Mouse (Mus musculus): ENCODE data around the gene Rab3il1.

Rab3il1 gene

DNA sequence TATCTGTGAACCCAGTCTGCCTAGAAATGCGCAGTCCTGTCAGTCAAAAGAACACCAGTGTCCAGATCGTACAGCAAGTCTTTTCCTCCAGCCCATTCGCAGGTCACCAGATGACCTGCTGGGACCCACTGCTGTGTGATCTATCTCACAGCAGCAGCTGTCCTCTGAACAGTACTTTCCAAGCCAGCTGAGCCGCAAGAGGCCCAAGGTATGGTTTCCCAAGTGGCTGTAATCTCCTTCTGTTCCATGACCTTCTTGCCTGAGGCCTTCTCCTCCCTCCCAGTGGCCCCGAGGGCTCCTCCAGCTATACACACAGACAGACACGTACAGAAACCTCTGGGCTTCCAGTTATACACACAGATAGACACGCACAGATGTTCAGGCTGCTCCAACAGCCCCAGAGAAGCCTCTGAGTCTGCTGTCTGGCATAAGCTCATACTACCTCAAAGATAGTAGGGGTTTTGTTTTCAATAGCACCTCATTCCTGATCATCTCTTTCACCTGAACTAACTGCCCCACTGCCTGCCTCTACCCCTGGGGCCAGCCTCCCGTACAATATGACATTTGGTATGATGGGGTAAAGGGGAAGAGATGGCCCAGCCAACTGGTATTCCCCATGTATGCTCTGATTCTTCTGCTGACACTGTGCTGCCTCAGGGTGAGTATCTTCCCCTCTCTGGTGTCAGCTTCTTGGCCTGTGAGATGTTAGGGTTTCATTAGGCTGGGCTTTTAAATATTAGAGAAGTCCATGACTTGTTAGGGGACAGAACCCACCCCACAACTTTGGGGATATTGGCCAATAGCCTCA, 59.5 kb downstream of the Rab3il1 start:
- no peak for DNase-seq (ENCODE audit: low spot score in 2 of 2)

DNA sequence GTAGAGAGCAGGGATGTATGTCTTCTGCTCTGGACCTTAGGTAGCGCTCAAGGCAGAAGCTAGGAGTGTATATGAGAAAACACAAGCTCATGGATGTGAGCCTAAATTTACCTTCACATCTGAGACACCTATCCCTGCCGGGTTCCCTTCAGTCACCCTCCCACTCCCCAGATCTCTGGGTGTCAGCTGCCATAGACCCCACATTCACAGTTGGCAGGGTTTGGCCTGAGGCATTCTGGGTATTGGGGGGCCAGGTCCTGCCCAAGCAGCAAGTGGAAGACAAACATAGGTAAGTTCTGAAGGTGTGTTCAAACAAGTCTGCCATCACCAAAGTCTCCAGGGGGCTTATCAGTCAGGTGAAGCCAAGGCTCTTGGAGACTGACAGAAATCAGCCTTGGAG, 60.2 kb downstream of the Rab3il1 start:
- DNase-seq (ENCODE audit: low spot score in 2 of 2) = no peak

DNA sequence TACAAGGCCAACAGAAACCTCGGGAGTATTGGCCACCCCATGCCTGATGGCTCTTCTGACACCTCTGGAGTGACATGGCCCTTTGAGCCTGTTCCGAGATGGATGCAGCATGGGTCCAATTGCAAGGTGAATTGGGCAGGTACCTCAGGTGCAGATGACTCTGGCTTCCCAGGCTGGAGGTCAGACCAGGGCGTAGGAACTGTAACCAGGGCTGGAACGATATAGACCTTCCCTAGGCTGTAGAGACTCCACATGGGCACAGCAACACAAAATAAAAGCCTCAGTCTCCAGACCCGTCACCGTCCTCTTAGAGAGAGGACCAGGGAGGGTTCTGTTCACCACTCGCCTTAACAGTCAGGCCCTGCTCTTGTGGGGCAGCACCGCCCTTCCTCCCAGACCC, 60.8 kb downstream of the Rab3il1 start:
- DNase-seq (ENCODE audit: low spot score in 2 of 2) = no peak

DNA sequence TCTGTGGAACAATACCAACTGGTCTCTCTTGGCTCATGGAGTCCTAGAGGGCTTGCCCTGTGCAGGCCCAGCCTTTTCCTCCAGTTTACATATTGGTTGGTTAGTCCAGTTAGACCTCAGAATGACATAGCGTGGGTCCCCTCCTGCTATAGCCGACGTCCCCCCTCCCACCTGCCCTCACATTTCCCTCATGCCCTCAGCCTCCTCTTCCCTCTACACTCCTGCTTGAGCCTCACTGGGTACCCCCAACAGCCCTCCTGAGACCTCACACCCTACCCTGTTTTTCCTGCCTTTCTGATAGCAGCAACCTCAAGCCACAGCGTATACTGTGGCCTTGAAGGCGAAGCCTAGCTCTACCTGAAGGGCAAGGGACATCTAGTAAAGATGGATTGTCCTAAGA, 61.4 kb downstream of the Rab3il1 start:
- DNase-seq (ENCODE audit: low spot score in 2 of 2) = no peak

DNA sequence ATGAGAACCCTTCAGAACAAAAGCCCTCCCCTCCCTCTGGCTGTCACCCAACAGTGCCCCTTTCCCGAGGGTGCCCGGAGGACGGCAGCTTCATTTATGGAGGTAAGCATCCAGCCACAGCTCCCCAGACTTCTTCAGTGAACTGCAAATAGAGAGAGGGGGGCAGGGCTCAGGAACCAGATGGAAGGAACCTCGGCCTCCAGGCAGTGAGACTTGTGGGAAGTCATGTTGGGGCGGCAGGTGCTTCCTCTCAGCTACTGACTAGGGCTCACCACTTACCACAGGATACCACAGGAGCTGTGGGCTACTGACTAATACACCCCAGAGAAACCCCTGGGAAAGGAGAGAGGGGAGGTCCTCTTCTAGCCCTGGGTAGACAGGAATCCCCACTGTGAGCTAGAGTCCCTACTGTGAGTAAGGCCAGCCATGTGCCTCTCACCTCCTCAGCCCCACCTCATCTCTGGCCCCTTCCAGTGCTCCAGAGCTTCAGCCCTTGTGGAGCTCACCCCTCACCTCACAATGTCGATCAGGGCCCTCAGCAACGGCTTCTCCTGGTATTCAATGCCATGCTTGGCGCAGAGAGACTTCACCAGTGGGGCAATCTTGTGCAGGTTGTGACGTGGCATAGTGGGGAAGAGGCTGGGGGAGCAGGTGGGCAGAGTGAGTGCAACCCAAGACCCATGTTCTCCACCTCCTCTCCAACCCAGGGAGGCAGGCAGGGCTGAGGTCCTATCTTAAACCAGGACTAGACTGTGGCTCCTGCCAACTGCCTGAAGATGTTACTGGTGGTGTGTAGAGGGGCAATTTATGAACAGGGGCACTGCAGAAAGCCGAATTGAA, 62.9 kb downstream of the Rab3il1 start:
- no peak for DNase-seq (ENCODE audit: low spot score in 2 of 2)

DNA sequence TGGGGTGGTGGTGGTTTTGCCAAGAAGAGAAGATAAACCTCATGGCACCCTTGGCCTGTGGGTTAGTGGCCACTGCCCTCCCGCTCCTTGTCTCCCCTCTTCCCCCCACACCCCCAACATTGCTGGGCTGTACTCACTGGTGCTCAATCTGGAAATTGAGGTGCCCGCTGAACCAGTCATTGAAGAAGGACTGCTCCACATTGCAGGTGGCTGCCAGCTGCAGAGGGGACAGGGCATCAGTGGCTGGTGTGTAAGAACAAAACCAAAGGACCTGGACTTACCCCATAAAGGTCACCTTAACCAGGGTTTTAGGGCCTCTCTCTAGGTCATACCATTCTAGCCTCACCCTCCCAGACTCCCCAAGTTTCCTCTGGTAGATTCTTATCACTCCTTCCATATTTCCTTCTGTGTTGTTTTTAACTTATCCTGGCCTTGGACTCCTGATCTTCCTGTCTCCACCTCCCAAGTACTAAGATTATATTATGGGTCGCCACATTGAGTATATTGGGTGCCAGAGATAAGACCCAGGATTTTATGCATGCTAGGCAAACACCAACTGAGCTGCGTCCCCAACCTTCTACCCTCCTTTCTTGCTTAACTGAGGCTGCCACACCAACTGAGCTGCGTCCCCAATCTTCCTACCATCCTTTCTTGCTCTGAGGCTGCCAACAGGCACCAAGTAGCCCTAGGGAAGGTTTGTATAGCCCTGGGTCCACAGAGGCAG, 64.2 kb downstream of the Rab3il1 start:
- DNase-seq (ENCODE audit: low spot score in 2 of 2) = no peak

DNA sequence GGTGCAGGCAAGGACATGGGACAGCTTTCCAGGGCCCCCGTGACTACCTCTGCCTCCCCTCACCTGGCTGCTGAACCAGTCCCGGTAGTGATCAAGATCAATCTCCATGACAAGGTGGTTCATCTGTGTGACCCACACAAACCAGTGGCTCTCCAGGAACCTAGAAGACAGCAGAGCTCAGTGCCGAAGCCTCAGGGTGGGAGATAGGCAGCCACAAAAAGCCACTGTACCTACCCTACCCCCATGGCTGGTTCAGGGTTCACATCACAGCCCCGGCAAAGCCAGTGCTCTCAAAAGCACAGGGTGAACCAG, 64.7 kb downstream of the Rab3il1 start:
- no peak for DNase-seq (ENCODE audit: low spot score in 2 of 2)

DNA sequence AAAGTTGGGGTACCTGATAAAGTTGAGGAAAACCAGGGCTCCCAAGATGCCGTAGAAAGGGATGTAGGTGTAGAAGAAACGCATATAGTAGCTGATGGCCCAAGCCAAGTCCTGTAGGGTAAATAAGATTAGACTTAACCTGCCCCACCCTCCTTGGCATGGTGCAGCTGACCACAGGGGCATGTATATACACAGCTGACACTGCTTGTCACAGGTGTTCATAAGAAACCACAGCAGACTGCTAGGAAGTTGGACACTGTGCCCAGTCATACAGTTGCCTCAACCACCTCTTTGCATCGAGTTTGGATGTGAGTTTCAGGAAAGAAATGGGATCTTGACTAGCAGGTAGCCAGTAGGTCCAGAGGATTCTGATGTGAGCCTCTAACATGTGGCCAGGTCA, 65.0 kb downstream of the Rab3il1 start:
- DNase-seq (ENCODE audit: low spot score in 2 of 2) = no peak

DNA sequence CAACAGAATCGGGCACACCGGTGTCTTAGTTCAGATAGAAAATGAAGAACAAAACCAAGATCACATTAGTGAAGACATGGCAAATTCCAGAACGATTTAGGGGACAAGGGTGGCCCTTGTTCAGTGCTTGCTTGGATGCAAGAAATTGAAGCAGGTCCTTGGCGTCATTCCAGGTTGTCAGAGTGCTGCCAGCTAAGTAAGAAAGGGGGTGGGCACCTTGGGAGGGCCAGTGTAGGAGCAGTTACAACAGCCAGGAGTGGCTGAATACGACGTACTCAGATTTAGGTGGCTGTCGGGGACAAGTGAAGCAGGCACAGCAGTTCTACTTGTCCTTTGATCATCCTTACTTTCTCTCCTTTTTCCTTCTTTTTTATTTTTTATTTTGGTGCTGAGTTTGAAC, 66.2 kb downstream of the Rab3il1 start:
- no peak for DNase-seq (ENCODE audit: low spot score in 2 of 2)

DNA sequence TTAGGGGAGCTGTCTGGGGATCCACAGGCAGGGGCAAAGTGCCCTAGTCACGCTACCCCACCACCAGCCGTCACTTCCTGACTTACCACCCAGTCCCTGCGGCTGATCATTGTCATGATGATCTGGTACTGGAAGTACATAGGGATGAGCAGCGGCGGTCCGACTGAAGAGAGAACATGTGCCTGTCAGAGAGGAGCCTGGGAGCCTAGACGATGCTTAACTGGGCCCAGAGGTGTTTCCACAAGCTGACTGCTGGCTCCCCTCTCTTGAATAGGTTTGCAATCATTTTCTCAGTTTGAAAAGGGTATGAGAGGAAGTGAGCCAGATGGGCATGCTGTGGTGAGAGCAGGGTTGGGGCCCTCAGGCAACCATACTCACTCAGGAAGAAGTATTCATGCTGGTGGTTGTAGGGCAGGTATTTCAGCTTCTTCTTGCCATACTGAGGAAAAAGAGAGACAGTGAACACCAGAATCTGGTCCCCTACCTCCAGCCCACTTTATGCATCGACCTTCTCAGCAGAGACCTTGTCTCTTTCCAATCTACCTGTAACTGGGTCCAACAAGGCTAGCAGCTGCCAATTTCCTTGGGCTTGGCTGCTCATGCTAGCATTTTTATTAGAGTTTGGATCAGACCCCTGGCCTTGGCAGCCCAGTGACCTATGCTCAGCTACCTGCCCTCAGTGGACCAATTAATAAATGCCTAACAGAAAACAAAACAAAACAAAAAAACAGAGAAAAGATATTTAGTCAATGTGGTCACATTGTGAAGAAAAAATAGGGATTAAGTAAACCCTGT, 68.9 kb downstream of the Rab3il1 start:
- no peak for DNase-seq (ENCODE audit: low spot score in 2 of 2)

DNA sequence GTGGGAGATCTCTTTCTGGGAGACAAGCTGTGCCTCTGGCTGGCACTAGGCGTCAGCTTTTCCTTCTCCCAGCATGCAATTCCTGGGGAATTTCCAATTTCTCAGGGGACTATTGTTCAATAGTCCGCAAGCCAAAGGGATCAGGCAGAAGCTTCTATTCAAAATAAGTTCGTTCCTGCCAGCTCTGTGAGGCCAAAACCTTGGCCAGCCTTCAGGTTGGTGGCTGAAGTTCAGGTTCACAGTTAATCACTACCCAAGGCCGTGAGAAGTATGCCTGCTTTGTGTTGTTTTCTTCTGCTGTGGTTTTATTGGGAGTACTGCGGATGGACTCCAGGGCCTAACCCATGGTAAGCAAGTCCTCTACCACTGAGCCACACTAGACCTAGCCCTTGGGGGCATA, 69.7 kb downstream of the Rab3il1 start:
- DNase-seq (ENCODE audit: low spot score in 2 of 2) = no peak

DNA sequence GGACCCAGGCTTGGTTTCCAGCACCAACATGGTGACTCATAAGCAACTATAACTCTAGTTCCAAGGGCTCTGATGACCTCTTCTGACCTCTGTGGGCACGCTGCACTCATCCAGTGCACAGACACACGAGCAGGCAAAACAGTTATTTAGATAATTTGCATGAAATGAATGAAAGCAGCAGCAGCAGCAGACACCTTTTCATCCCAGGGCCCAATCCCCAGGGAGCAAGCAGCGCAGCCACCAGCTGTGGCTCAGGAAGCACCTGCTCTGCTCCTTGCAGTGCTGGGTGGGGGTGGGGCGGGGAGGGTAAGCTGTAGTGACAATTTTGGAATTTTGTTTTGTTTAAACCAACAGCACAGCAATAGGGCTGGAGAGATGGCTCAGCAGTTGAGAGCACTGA, 70.4 kb downstream of the Rab3il1 start:
- no peak for DNase-seq (ENCODE audit: low spot score in 2 of 2)

DNA sequence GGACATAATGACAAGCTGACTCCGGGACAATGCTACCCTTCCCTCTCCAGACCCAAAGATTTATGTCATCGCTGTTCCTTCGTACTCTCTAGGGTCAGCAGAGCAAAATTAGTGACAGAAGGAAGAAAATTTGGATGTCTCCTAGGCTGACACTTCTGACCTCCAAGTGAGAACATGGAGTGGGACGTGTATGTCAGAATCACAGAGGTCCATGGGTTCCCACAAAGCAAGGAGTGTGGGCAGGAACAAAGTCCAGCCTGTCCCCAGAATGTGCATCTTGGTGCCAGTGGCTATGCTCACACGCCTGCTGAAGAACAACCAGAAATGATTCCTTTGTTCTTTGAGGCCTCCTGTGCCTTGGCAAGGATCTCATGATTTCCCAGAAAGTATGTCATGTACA, 71.7 kb downstream of the Rab3il1 start:
- no peak for DNase-seq (ENCODE audit: low spot score in 2 of 2)

DNA sequence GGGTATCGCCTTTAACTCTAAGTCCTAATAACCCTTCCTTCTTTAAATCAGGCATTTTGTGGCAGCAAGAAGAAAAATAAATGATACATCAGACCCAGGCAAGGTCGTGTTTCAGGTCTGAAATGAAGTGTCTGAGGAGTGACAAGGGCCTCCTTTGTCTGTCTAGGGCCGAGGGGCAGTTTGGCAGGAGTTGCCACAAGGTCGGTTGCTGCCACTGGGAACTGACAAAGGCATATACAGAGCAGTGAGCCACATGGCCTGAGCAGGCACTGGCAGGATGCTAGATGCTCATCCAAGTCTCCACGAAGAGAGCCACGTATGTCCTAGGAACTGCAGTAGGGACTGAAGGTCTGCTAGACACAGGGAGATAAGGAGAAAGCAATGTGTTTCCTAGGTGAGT, 76.9 kb downstream of the Rab3il1 start:
- no peak for DNase-seq (ENCODE audit: low spot score in 2 of 2)

DNA sequence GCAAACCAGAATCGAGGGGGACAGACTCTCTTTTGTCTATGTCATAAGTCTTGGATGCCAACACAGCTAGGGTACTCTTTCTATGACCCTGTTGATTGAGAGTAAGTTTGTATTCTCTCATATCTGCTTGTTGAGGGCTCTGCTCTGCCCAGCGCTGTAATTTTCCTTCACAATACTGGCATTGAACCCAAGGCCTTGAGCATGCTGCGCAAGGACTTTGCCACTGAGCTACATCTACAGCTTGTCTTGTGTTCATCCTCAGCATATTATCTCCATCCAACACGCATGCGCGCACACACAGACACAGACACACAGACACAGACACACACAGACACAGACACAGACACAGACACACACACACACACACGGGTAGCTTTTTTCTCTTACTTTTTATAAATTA, 78.9 kb downstream of the Rab3il1 start:
- no peak for DNase-seq (ENCODE audit: low spot score in 2 of 2)

DNA sequence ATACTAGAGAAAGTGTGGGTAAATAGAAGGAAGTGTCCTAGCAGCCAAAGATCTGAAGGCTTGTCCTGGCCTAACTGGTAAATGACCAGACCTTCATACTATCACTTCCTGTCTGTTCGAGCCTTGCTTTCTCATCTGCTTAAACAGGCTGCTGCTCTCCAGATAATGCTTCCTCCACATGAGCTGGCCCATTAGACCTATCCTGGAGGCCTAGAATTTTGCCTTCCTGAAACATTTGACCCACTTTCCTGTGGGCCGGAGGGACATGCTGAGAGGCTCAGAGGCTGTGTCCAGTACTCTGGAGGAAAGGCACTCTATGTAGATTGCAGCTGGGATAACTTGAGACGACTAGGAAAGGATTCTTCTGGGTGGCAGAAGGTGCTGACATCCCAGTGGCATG, 80.6 kb downstream of the Rab3il1 start:
- no peak for DNase-seq (ENCODE audit: low spot score in 2 of 2)

DNA sequence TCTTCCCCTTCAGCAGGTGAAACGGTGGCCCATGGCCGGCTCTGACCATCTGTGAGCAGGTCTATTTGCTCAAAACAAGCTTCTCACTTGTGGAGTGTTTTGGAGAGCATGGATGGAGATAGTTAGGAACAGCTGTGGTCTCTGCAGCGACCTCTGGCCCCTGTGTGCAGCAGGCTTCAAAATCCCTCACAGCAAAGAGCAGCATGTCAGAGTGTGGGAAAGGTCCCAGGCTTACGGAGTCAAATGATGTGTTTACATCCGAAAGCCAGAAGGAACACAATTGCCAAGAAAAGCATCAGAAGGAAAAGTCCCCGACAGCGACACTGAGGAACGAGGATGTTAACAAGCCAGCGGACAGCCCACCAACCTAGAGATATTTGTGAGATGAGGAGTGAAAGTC, 84.0 kb downstream of the Rab3il1 start:
- DNase-seq (ENCODE audit: low spot score in 2 of 2) = no peak

DNA sequence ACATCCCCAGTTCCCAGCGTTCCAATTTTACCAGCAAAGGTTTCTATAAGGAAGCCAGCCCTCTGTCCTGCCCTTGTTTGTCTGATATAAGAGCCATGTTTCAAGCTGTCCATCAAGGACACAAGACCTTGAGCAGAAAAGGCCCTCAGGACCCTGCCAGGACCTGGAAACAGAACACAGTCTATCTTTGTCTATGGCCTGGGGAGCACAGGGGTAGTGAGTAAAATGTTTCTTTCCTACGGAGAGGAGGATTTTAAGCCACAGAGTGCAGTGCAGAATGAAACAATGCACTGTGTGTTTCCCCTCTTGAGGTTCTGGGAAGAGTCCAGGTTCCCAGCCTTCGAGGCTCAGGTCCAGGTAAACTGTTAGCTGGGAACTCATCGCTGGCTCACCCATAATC, 85.5 kb downstream of the Rab3il1 start:
- DNase-seq (ENCODE audit: low spot score in 2 of 2) = no peak
